Mouse (Mus musculus): ENCODE data around the gene Socs2.

- TF ChIP-seq CTCF (IDR thresholded peaks at IDR 0.05; ENCODE audit: insufficient read depth, low read depth, low read length) (no peak), POLR2A (IDR thresholded peaks at IDR 0.05; ENCODE audit: insufficient read depth, low read depth, low read length) (no peak)
These were observed 28.4 kb upstream of the Socs2 start for GRCm38 (mm10) chr10:95445104-95446056.
